Mouse (Mus musculus) small intestine, adult 2 months (tissue): ENCODE results near the gene Stard10.

ENCODE experiments used
- CTCF ChIP-seq: fragments of 200-500 bp; IDR thresholded peaks from 2 replicates; pipeline ENCODE4 v1.5.1; 2012; ENCODE audit warnings: low read depth, mild to moderate bottlenecking, control low read depth, inconsistent platforms, low read length, moderate library complexity, mixed read lengths; ENCODE audit not compliant: insufficient replicate concordance, insufficient read length; ENCODE audit errors: extremely low read depth
- POLR2A ChIP-seq: fragments of 200-500 bp; IDR thresholded peaks from 2 replicates; pipeline ENCODE4 v1.6.1; 2012; ENCODE audit warnings: low read depth, mild to moderate bottlenecking, control low read depth, inconsistent platforms, low read length, moderate library complexity

DNA sequence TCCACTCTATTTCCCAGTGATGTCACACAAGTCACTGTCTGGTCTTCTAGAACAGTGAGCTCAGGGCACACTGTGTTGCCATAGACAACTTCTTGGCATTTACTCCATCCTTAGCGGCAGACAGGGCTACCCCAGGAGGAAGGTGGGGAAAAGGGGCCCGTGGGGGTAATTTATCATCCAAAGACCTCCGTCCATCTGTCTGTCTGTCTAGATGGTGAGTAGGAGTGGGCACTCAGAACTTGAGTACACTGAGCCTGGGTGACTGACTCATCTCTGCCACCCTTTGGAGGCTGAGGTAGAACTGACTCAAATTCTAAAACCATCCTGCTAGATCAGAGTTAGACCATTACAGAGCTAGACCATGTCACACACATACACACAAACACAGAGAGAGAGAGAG lies at the start of gene Stard10:
- no peak for TF ChIP-seq POLR2A
- no peak for TF ChIP-seq CTCF
